Mouse (Mus musculus): Measurements from ENCODE around the gene Arid1b.

The Arid1b gene

DNA sequence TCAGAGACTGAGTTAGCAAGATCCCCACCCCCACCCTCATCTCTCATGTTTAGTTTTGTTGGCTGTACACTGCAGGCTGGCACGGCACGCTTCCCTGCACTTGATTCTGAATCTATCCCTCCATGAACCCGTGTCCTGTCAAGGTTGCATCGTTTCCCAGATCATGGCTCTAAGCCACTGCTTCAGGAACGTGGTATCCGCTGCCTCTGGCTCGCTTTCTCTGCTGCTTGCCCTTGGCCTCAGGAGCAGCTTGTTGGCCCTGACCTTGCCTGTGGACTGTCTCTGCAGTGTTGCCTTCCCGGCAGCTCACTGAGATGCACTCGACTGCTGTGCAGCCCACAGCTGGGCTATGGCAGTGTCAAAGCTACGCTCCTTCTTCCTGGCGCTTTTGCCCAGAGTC is 252.6 kb downstream of the Arid1b start:
- DNase-seq (ENCODE audit: low spot score) = no peak

DNA sequence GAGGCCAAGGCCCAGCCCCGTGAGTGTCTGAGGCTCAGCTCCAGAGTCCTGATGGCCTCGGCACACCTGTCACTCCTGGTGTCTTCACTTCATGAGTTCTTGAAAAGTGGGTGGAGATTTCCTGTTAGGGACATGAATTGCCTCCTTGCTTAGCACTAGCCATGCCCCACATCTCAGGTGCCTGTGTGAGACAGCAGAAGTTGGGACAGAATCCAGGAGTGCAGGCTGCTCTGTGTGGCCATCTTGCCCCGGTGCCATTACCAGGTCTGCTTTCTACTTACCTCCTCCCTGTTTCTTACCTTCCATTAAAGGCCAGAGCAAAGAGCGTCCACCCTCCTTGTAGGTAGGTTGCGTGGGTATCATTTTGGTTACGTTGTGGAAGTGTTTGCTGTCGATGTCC is 253.1 kb downstream of the Arid1b start:
- no peak for DNase-seq (ENCODE audit: low spot score)

DNA sequence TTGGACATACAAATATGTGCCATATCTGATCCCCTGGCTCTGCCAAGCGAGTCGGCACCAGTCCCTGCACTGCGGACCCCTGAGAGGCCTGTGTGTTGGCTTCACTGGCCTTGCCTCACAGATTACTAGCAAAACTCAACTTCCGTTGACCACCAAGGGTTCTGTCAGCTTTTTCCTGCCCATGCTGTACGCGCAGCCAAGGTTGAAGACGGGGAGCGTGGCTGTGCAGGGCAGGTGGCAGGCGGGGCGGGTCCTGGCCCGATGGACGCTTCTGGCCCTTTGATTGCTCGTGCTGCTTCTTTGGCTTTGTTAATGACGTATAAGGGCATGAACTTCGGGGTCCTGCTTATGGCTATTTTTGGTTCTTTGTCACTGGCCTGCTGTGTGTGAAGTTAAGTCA is 253.6 kb downstream of the Arid1b start:
- no peak for DNase-seq (ENCODE audit: low spot score)

DNA sequence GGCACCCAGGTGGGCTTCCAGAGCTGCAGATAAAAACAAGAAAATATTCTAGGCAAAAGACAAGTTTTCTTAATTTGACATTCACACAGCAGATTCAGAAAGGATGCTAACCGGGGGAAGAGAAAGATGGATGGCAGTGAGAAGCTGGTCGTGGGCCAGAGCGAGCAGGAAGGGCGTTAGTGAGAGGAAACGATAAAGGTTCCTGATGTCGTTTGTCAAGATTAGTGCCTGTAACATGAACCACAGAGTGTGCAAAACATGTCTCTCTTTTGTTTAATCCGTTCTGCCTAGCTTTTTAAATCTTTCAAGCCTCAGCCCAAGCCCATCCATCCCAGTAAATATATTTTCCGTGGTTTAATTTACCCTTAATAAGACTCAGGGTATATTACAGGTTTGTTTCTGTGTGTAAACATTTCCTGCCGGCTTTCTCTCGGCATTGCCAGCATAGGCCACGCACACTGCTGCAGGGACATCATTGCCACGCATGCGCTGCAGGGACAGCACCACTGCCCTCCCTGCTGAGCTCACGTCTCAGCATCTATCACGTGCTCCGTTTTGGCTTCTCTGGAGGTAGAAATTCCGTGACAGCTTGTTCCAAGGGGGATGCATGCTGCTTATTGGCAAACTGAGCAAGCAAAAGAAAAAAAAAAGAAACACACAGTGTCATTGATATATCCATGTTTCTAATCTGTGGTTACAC is 255.0 kb downstream of the Arid1b start:
- DNase-seq (ENCODE audit: low spot score) = peak; percentile 27

DNA sequence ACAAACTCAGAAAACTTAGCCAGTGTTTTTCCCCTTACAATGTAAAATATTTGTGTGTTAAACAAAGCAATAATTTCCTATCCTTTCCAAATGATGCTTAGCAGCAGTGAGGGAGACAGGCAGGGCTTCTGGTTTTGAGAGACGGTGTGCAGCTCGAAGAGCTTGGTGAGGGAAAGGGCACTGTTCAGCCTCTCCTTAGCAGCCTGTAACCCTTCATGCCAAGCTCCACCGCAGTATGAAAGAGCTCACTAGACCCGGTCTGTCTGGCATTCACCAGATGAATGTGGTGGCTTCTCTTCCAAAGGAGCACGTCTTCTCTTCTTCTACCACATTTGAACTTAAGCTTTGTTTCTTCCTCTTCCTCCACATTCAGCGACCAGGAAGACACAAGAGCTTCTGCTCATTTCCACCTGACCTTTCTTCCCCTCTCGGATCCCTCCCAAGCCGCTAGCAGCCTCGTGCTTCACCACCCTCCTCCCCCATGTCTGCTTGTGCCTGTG is 255.6 kb downstream of the Arid1b start:
- no peak for DNase-seq (ENCODE audit: low spot score)

DNA sequence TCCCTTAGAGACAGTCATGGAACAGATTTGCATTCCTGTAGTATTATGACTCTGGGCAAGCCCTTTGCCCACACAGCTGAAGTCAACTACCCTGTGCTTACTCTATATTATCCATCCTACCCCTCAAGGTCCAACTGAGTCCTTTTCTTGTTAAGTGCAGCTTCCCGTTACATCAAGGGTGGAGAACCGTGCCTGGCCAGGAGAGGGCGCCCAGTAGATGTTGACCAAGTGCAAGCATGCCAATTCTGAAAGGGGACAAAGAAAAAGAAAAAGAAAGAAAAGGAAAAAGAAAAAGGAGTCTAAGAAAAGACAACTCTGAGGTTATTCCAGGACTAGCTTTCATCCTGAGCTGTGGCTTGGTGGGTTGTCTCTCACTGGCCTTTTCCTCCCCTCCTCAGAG is 258.3 kb downstream of the Arid1b start:
- peak; percentile 66 for DNase-seq (ENCODE audit: low spot score)

DNA sequence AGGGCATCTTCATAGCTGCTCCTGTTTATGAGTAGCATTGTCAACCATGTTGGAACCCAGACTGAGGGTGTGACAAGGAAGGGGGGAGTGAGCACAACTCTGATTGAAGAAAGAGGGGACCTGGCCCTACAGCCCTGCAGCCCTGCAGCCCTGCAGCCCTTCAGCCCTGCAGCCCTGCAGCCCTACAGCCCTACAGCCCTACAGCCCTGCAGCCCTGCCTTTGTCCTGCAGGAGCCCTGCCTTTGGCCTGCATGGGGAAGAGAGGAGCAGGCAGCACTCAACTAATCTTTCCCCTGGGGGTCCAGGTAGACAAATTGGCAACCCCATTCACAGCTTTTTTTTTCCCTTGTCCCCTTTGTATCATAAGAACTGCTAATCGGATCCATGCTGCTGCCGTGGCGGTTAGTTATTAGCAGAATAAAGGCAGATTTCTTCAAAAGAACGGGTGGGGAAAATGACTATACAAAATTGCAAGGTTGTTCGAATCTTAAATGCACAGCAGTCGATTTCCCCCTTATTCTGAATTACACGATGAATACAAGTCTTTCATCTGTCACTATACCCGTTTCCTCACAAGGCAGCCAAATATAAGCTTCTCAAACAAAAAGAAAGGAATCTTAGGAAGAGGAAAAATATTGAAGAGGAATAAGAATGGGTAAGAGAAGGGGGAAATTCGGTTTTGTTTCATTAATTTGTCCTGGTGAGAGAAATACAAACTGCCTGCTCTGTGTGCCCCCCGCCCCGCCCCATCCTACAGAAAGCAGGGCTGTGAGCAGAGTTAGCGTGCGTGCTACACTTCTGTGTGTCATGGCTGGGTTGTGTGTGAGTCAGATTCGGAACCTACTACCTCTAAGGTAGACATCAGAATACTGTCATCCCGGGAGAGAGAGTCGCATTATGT is 260.8 kb downstream of the Arid1b start:
- DNase-seq (ENCODE audit: low spot score) = no peak

DNA sequence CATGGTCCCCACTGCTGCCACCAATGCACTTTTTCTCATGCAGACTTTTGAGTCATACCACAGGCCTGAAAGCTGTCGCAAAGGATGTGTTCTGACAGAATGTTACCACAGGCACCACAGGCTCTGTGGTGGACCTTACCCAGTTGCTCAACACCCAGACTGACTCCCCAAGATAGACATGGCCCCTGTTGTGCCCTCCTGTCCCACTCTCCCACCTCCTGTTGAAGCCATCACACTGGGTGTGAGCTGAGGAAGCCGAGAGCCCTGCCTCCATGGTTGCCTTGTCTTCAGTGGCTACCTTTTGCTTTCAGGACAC is 261.4 kb downstream of the Arid1b start:
- DNase-seq (ENCODE audit: low spot score) = no peak

DNA sequence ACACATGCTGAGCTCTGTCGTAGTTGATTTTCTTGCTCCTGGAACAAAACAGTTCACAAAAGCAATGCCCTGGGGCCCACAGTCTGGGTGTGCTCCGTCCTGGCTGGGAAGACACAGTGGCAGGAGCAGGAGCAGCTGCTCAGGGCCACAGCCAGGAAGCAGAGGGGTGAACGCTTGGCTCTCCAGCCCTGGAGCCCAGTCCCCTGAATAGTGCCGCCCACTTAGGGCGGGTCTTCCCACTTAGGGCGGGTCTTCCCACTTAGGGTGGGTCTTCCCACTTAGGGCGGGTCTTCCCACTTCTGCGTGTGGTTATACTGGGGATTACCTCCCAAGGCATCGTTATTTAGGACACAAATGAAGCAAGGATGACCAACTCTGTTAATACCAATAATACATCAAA is 264.8 kb downstream of the Arid1b start:
- DNase-seq (ENCODE audit: low spot score) = no peak

DNA sequence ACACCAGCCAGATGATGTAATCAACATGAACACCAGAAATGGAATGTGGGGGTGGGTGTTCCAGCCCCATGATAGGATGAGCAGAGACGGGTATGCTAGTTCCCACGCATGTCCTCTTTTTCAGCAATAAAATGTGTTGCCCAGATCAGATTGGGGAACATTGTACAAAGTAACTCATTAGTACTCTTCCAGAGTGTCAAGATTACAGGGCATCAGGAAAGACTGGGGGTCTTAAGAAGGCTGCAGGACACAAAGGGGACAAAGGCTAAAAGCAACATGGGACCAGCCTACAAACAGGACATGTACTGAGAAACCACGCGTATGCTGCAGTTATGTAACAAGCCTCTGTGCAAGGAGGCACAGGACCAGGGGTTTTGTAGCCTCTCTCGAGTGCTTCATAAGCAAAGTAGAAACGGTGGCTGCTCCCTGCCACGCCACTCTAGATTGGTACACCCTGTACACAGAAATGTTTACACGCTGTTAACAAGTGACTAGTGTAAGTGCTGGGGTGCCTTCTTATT is 267.1 kb downstream of the Arid1b start:
- peak; percentile 84 for DNase-seq (ENCODE audit: low spot score)

DNA sequence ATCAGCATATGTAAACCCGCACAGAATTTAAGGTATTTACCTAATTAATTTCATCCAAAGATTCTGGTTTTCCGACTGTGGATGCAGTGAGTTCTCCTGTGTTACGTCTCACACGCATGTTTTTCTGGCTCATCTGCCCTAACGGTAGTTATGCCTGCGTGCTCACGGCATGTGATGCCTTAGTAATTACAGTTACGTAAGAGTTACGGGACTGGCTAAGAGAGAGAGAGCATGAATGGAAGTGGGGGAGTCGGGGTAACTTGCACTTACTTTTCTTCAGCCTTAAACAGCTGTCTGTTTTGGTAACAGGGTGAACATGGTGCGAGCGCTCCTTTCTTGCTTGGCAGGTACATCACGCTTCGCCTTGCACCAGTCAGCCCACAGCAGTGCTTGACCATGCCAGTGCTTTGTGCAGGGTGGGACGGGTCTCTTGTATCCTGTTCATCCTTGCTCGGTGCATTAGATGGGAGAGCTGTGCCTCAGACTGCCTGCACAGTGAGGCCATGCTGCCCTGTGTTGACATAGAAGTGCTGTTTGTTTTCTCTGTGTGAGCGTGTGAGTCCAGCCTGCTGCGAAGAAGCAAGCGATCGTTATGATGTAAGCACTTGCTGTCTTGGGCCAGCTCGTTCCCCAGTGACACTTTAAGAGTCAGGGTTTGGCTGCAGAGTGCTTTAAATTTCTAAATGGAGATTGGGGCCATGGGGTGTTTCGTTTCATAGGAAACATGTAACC is 267.9 kb downstream of the Arid1b start:
- DNase-seq (ENCODE audit: low spot score) = peak; percentile 24

DNA sequence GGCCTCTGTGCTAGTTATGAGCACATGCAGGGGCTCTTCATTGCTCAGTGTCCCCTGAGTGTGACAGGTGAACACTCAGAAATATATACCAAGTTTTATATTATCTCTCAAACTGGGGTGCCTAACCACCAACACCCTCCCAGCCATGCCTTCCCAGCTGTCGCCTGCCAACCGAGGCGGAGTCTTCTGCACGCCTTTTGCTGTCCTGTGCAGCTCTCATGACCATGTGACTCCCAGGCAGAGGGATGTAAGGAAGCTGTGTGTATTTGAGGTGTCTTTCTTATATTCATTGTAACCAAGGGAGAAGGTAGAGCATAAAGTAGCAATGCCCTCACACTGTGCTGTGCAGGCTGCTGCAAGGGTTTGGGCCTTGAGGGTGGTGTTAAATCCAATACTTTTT is 268.7 kb downstream of the Arid1b start:
- no peak for DNase-seq (ENCODE audit: low spot score)

DNA sequence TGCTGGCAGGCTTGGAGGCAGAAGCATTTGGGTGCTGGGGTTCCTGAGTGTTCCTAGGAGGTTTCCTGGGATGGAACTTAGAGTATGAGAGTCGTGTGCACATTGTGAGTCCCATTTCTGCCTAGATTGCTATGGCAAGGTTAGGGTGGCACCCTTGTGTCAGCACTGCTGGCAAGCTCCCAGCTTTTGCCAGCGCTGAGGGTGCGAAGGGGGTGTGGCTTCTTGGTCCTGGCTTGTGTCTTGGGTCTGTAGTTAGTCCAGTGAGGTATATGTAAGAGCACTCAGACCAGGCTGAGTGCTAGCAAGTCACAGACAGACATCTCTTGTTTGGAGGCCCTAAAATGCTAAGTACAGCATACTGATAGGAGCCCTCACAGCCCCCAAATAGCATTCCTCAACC is 270.7 kb downstream of the Arid1b start:
- peak; percentile 37 for DNase-seq (ENCODE audit: low spot score)

DNA sequence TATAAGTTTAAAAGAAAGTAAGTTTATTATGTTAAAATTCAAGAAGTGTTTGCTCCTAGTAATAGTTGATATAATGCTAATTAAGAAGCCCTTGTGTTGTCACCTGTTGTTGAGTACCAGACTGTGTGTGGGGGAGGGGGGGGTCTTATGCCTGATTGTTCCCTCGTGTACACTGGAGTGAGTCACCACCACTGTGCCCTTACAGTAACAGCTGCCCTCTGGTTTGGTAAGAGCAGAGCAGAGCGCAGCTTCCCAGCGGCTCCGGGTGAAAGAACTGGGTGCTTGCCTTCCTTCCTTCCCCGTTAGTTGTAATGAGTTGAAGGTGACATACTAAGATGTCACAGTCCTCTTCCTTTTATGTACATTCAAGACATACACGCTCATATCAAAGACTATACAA is 271.5 kb downstream of the Arid1b start:
- DNase-seq (ENCODE audit: low spot score) = no peak

DNA sequence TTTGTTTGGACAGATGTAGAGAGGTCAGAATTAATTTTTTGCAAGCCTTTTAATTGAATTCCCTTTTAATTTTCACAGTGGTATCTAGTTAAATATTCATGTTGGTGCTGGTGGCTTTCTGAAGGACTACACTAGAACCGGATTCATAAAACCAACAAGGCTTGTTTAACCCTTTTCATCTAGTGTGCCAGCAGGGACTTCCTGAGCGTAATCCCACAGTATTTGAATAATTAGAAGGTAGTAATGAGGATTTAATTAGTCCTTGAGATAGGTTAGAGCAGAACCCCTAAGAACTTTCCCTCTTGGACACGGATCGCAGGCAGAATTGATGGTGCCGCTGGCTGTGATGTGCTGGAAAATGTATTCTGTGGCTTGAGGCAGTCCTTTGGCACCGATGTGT is 273.6 kb downstream of the Arid1b start:
- DNase-seq (ENCODE audit: low spot score) = no peak

DNA sequence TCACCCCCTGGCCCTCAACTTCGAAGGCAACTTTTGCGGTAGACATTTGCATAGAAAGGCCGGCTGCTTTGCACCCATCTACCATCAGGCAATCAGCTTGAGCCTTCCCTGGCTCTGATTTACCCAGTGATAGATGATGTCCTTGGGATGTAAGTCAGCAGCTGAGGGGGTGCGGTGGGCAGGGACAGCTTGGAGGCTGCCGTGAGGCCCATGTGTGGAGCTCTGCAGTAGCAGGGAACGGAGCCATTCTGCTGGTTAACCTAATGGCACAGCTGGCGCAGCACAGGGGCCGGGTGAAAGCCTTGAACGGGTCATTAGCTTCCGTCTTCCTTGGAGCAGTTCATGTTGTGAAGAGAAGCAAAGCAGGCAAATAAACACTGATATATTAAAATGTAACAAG is 275.2 kb downstream of the Arid1b start:
- DNase-seq (ENCODE audit: low spot score) = no peak

DNA sequence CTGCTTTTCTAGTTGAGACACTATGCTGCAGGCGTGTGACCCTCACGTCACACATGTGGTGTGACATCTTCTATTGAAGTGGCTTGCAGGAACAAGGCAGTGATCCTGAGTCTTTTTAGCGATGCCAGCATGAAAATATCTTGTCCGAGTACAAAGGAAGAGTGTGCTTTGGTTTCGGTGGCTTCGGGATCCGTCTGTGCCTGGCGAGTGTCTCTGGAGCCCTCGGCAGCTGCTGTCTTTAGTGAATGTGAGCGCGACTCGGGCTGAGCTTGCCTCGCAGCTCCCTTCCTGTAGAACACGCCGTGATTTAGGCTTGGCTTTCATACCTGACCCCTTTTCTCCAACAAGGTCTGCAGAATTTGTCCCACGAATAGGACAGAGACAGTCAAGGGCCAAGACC is 275.6 kb downstream of the Arid1b start:
- no peak for DNase-seq (ENCODE audit: low spot score)

DNA sequence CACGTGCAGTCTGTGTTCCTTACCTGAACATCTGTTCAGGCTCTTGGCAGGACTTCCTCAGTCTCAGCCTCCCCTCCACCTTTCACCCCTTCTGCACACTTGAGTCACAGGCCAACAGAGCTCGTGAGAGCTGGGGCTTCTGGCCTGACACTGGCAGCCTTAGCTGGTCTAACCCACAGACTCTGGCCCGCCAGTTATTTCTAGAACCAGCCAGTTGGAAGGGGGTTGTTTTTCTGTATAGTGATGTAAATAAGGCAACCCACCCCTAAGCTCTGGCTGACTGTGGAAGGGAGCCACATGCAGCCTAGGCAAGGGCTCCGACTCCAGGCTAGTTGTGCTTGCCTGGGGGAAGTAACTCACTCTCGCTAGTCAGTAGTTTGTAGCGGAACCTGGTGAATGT is 276.7 kb downstream of the Arid1b start:
- no peak for DNase-seq (ENCODE audit: low spot score)

DNA sequence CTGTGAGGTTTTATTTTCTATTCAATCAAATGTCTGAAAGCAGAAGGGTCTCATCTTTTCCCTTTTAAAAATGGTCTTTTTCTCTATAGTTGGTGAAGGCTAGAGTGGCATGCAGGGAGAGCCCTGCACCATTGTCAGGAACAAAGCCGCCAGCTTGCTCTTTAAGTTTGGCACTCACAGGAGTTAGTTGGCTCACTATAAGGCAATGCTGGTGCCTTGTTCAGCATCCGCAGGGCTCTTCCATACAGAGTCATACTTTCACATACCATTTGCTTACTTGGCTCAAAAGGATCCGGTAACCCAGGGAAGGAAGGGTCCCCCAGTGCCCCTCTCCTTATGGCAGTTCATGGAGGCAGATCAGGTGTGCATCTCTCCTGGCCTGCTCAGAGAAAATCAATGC is 279.0 kb downstream of the Arid1b start:
- no peak for DNase-seq (ENCODE audit: low spot score)

DNA sequence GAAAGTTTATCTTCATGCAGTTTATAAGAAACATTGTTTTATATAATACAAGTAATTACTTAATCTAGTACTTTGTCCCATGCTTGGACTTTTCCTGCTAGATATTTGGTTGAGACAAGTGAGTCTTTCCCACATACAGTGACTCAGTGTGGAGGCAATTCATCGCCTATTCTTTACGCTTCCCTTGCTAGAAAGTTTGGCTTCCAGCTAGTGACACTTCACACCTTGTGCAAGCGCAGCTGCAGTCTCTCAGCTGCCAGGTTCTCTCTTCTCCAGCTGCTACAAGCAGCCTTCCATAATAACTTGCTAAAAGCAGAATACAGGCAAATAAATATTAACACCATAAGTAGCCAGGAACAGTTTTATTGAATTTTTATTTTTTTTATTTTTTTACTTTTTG is 279.6 kb downstream of the Arid1b start:
- no peak for DNase-seq (ENCODE audit: low spot score)

DNA sequence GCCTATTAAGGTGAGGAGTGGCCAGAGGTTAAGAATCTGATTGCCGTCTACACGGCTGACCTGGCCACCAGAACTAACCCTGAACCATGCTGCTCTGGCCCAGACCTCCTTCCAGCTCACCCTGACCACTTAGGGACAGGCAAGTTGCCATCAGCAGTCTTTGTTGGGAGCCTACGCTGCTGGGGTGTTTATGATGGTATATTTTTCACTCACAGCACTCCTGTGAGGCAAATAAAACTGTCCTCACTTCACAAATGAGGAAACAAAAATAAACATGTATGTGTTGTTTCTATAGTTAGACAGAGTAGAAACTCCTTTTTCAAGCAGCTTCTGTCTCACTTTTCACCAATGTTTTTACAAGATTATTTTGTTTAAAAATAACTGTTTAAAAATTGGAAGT is 280.3 kb downstream of the Arid1b start:
- no peak for DNase-seq (ENCODE audit: low spot score)

DNA sequence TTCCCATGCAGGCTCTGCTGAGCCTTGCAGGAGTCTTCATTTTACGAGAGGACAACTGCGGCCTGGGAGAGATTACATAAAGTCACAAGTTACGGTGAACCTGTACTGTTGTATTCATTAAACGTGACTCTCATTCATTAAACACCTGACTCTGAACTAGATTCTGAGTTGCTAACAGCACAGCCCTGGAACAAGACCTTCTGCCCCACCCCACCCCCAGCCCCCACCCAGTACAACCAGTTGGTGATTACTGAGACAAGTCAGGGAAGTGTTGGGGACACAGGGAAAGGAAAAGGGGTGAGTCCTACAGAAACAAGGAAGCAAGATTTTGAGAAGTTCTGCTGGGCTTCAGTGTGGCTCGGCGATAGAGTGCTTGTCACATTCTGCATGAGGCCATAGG is 281.6 kb downstream of the Arid1b start:
- DNase-seq (ENCODE audit: low spot score) = no peak
